Mouse (Mus musculus) testis, adult 2 months (tissue): ENCODE data around the gene Tigar.

ENCODE experiments used
- CTCF ChIP-seq: fragments of 200-500 bp; IDR thresholded peaks from 2 replicates; pipeline ENCODE4 v1.5.1; 2012; ENCODE audit warnings: low read depth, mild to moderate bottlenecking, inconsistent platforms, low read length, moderate library complexity; ENCODE audit not compliant: control insufficient read depth, insufficient read depth, insufficient replicate concordance
- POLR2A ChIP-seq: fragments of 200-500 bp; IDR thresholded peaks from 2 replicates; pipeline ENCODE4 v1.6.1; 2012; ENCODE audit warnings: low read depth, mild to moderate bottlenecking, inconsistent platforms, low read length, moderate library complexity; ENCODE audit not compliant: control insufficient read depth

GRCm38 (mm10) chr6:127064815-127065214 is 44.5 kb downstream of the Tigar start:
- TF ChIP-seq CTCF (no peak), POLR2A (no peak)
